Mouse (Mus musculus): Measurements from ENCODE around the gene Acsl5. TPM values are rescaled to one million over a fixed set of nuclear protein-coding genes. Genes with fewer than 3 reads are reported as not detected.

Gene Acsl5
- polyA plus RNA-seq (2015; fragmentation: Nextera tagmentation; extraction: Ambion mirVana): 62.7 and 63.2 TPM in 2 replicates

DNA sequence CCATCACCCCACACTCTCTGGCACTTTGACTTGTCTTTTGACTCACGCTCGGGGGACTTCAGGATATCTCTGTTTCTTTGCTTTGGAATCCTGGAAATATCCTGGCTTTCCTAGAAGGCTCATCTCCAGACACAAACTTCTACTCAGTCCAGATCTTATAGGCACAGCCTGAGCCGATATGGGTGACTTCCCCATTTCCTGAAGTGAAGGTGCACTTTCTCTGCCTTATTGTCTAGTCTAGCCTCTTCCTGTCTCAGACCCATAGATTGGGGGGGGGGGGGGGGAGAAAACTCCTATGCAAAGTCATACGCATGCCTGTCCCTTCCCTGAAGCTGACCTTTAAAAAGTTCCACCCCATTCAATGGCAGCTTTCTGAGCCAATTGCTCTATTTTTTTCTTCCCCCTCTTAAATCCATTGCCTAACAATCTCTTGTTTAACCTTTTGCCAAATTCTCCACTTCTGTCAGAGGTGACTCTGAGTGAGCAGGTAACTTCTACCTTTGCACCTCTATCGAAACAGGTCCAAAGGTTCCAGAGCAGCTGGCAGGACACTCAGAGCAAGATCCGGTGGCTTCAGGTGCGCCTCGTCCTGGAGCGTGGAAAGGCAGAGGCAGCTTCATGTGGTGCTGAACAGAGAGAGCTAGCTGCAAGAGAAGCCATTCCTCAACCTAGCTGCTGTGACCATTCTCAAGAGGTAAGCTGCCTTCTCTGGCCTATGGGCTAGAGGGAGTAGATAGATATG lies at the start of gene Acsl5:
TSS of gene Acsl5 (plus strand) at position 556 of the 742 bp plus-strand sequence.
- TF ChIP-seq CTCF (IDR thresholded peaks at IDR 0.05; ENCODE audit: low read depth) (no peak), EP300 (optimal IDR thresholded peaks at IDR 0.05) (no peak)
- Histone ChIP-seq H3K36me3 (ENCODE audit: control insufficient read depth, insufficient read depth, low read length) (no peaks in the 10 kb centered on the region), H3K4me1 (replicated peaks; ENCODE audit: control insufficient read depth, insufficient read depth) (no peaks in the 10 kb centered on the region), H3K9me3 (ENCODE audit: control insufficient read depth, low read length) (no peaks in the 10 kb centered on the region), H3K27ac (replicated peaks) (no peak within 1 kb of the TSS), H3K4me2 (replicated peaks; ENCODE audit: low read depth) (no peak within 1 kb of the TSS), H3K4me3 (ENCODE audit: low read depth, low read length) (no peak within 1 kb of the TSS), H3K27me3 (ENCODE audit: control insufficient read depth, insufficient read depth, low read length) (no peaks in the 10 kb centered on the region), H3K9ac (ENCODE audit: low read length) (no peak within 1 kb of the TSS)
- no peak for DNase-seq (ENCODE audit: low spot score)
- no peak for ATAC-seq (ENCODE audit: low FRiP score, low TSS enrichment)
- 96% methylated on average over 9 of the region's 9 CpGs for WGBS

- DNase-seq (ENCODE audit: low spot score): peak; percentile 32
- no peak; the same call in 1 of the 2 replicates for ATAC-seq (ENCODE audit: low FRiP score, low TSS enrichment)
- TF ChIP-seq CTCF (IDR thresholded peaks at IDR 0.05; ENCODE audit: low read depth): peak; percentile 89
- TF ChIP-seq EP300 (optimal IDR thresholded peaks at IDR 0.05): no peak
- Histone ChIP-seq H3K4me3 (ENCODE audit: low read depth, low read length) (no peak overlapping the region), H3K4me2 (replicated peaks; ENCODE audit: low read depth) (no peak overlapping the region), H3K9ac (ENCODE audit: low read length) (no peak overlapping the region), H3K27ac (replicated peaks) (no peak overlapping the region), H3K4me1 (replicated peaks; ENCODE audit: control insufficient read depth, insufficient read depth) (no peaks in the 10 kb centered on the region), H3K9me3 (ENCODE audit: control insufficient read depth, low read length) (no peaks in the 10 kb centered on the region), H3K36me3 (ENCODE audit: control insufficient read depth, insufficient read depth, low read length) (no peaks in the 10 kb centered on the region), H3K27me3 (ENCODE audit: control insufficient read depth, insufficient read depth, low read length) (no peaks in the 10 kb centered on the region)
- 33% methylated on average over 8 of the region's 8 CpGs for WGBS
Measured at GRCm38 (mm10) chr19:55206482-55207138, 45.1 kb upstream of the Acsl5 start.

- H3K9me3 ChIP-seq (ENCODE audit: control insufficient read depth, low read length): no peaks in the 10 kb centered on the region
- no peaks in the 10 kb centered on the region for H3K36me3 ChIP-seq (ENCODE audit: control insufficient read depth, insufficient read depth, low read length)
- no peak overlapping the region for H3K9ac ChIP-seq (ENCODE audit: low read length)
- no peak overlapping the region for H3K4me2 ChIP-seq (replicated peaks; ENCODE audit: low read depth)
- H3K4me3 ChIP-seq (ENCODE audit: low read depth, low read length): no peak overlapping the region
- no peaks in the 10 kb centered on the region for H3K27me3 ChIP-seq (ENCODE audit: control insufficient read depth, insufficient read depth, low read length)
- no peak overlapping the region for H3K27ac ChIP-seq (replicated peaks)
- ATAC-seq (ENCODE audit: low FRiP score, low TSS enrichment) (no peak), DNase-seq (ENCODE audit: low spot score) (no peak)
- no peaks in the 10 kb centered on the region for H3K4me1 ChIP-seq (replicated peaks; ENCODE audit: control insufficient read depth, insufficient read depth)
- TF ChIP-seq CTCF (IDR thresholded peaks at IDR 0.05; ENCODE audit: low read depth) (no peak), EP300 (optimal IDR thresholded peaks at IDR 0.05) (no peak)
- 57% methylated on average over 6 of the region's 6 CpGs for WGBS
Measured at GRCm38 (mm10) chr19:55207205-55207604, 44.5 kb upstream of the Acsl5 start.

- DNase-seq (ENCODE audit: low spot score) (no peak), ATAC-seq (ENCODE audit: low FRiP score, low TSS enrichment) (no peak)
- Histone ChIP-seq H3K36me3 (ENCODE audit: control insufficient read depth, insufficient read depth, low read length) (no peaks in the 10 kb centered on the region), H3K27ac (replicated peaks) (no peak overlapping the region), H3K9me3 (ENCODE audit: control insufficient read depth, low read length) (no peaks in the 10 kb centered on the region), H3K4me1 (replicated peaks; ENCODE audit: control insufficient read depth, insufficient read depth) (no peaks in the 10 kb centered on the region), H3K27me3 (ENCODE audit: control insufficient read depth, insufficient read depth, low read length) (no peaks in the 10 kb centered on the region), H3K9ac (ENCODE audit: low read length) (no peak overlapping the region), H3K4me2 (replicated peaks; ENCODE audit: low read depth) (no peak overlapping the region), H3K4me3 (ENCODE audit: low read depth, low read length) (no peak overlapping the region)
- TF ChIP-seq CTCF (IDR thresholded peaks at IDR 0.05; ENCODE audit: low read depth) (no peak), EP300 (optimal IDR thresholded peaks at IDR 0.05) (no peak)
- 56% methylated on average over 25 of the region's 25 CpGs for WGBS
Measured at GRCm38 (mm10) chr19:55207746-55208538, 43.8 kb upstream of the Acsl5 start.

DNA sequence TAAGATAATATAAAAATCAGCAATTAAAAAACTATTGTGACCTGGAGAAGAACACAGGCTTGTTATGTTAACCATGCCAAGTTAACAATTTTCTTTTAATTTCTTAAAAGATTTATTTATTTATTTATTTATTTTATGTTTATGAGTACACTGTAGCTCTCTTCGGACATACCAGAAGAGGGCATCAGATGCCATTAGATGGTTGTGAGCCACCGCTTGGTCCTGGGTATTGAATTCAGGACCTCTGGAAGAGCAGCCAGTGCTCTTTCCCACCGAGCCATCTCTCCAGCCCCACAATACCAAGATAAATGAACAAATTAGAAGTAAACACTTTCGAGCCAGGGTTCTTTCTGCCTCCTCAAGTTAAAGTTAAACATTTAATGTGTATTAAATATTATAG lies 43.1 kb upstream of the Acsl5 start:
- 61% methylated on average over 4 of the region's 4 CpGs for WGBS
- Histone ChIP-seq H3K36me3 (ENCODE audit: control insufficient read depth, insufficient read depth, low read length) (no peaks in the 10 kb centered on the region), H3K4me1 (replicated peaks; ENCODE audit: control insufficient read depth, insufficient read depth) (no peaks in the 10 kb centered on the region), H3K4me3 (ENCODE audit: low read depth, low read length) (no peak overlapping the region), H3K9me3 (ENCODE audit: control insufficient read depth, low read length) (no peaks in the 10 kb centered on the region), H3K27me3 (ENCODE audit: control insufficient read depth, insufficient read depth, low read length) (no peaks in the 10 kb centered on the region), H3K4me2 (replicated peaks; ENCODE audit: low read depth) (no peak overlapping the region), H3K9ac (ENCODE audit: low read length) (no peak overlapping the region), H3K27ac (replicated peaks) (no peak overlapping the region)
- DNase-seq (ENCODE audit: low spot score): no peak
- no peak for ATAC-seq (ENCODE audit: low FRiP score, low TSS enrichment)
- TF ChIP-seq EP300 (optimal IDR thresholded peaks at IDR 0.05) (no peak), CTCF (IDR thresholded peaks at IDR 0.05; ENCODE audit: low read depth) (peak; percentile 34)
